Mouse (Mus musculus): ENCODE results near the gene Cd200r3. TPM values are rescaled to one million over a fixed set of nuclear protein-coding genes. Genes with fewer than 3 reads are reported as not detected.
A peak's percentile ranks its signal among the peaks of the same experiment; 100 is the strongest.

Gene Cd200r3
- polyA plus RNA-seq, 1 experiment from 2014 or later = 0.98 TPM

- no peak overlapping the region for H3K9ac ChIP-seq (ENCODE audit: low read depth, low read length)
- ATAC-seq (ENCODE audit: low read depth) = no peak
- H3K27me3 ChIP-seq (ENCODE audit: control insufficient read depth, insufficient read depth, low read depth, low read length) = no peaks in the 10 kb centered on the region
- H3K4me1 ChIP-seq (ENCODE audit: control insufficient read depth, low read depth, low read length) = no peaks in the 10 kb centered on the region
- H3K27ac ChIP-seq (ENCODE audit: low read length) = no peak overlapping the region
- no peak overlapping the region for H3K4me3 ChIP-seq (ENCODE audit: low read depth, low read length)
- no peaks in the 10 kb centered on the region for H3K36me3 ChIP-seq (ENCODE audit: control insufficient read depth, insufficient read depth)
- H3K4me2 ChIP-seq (ENCODE audit: low read depth, low read length) = no peak overlapping the region
- 64% methylated on average over 1 of the region's 1 CpGs for WGBS (ENCODE audit: insufficient replicate concordance)
- H3K9me3 ChIP-seq (replicated peaks; ENCODE audit: control insufficient read depth, low read length) = no peaks in the 10 kb centered on the region
These were observed 53.2 kb downstream of the Cd200r3 start for GRCm38 (mm10) chr16:44996701-44997100.

GRCm38 (mm10) chr16:44999537-44999936, 56.1 kb downstream of the Cd200r3 start:
- Histone ChIP-seq H3K4me2 (ENCODE audit: low read depth, low read length) (no peak overlapping the region), H3K36me3 (ENCODE audit: control insufficient read depth, insufficient read depth) (no peaks in the 10 kb centered on the region), H3K9ac (ENCODE audit: low read depth, low read length) (no peak overlapping the region), H3K4me1 (ENCODE audit: control insufficient read depth, low read depth, low read length) (no peaks in the 10 kb centered on the region), H3K9me3 (replicated peaks; ENCODE audit: control insufficient read depth, low read length) (no peaks in the 10 kb centered on the region), H3K27me3 (ENCODE audit: control insufficient read depth, insufficient read depth, low read depth, low read length) (no peaks in the 10 kb centered on the region), H3K27ac (ENCODE audit: low read length) (no peak overlapping the region), H3K4me3 (ENCODE audit: low read depth, low read length) (no peak overlapping the region)
- 14% methylated on average over 3 of the region's 3 CpGs for WGBS (ENCODE audit: insufficient replicate concordance)
- ATAC-seq (ENCODE audit: low read depth) = no peak

GRCm38 (mm10) chr16:45004443-45004842, 61.0 kb downstream of the Cd200r3 start:
- H3K27ac ChIP-seq (ENCODE audit: low read length) = no peak overlapping the region
- H3K36me3 ChIP-seq (ENCODE audit: control insufficient read depth, insufficient read depth) = no peaks in the 10 kb centered on the region
- H3K4me2 ChIP-seq (ENCODE audit: low read depth, low read length) = no peak overlapping the region
- H3K4me1 ChIP-seq (ENCODE audit: control insufficient read depth, low read depth, low read length) = no peaks in the 10 kb centered on the region
- H3K27me3 ChIP-seq (ENCODE audit: control insufficient read depth, insufficient read depth, low read depth, low read length) = no peaks in the 10 kb centered on the region
- no peak overlapping the region for H3K9ac ChIP-seq (ENCODE audit: low read depth, low read length)
- H3K4me3 ChIP-seq (ENCODE audit: low read depth, low read length) = no peak overlapping the region
- no peak for ATAC-seq (ENCODE audit: low read depth)
- H3K9me3 ChIP-seq (replicated peaks; ENCODE audit: control insufficient read depth, low read length) = no peaks in the 10 kb centered on the region
- 59% methylated on average over 3 of the region's 3 CpGs for WGBS (ENCODE audit: insufficient replicate concordance)

GRCm38 (mm10) chr16:45005280-45005679, 61.8 kb downstream of the Cd200r3 start:
- H3K4me2 ChIP-seq (ENCODE audit: low read depth, low read length) = no peak overlapping the region
- no peak overlapping the region for H3K4me3 ChIP-seq (ENCODE audit: low read depth, low read length)
- H3K27me3 ChIP-seq (ENCODE audit: control insufficient read depth, insufficient read depth, low read depth, low read length) = no peaks in the 10 kb centered on the region
- H3K9ac ChIP-seq (ENCODE audit: low read depth, low read length) = no peak overlapping the region
- H3K27ac ChIP-seq (ENCODE audit: low read length) = no peak overlapping the region
- no peak for ATAC-seq (ENCODE audit: low read depth)
- H3K36me3 ChIP-seq (ENCODE audit: control insufficient read depth, insufficient read depth) = no peaks in the 10 kb centered on the region
- H3K9me3 ChIP-seq (replicated peaks; ENCODE audit: control insufficient read depth, low read length) = no peaks in the 10 kb centered on the region
- no peaks in the 10 kb centered on the region for H3K4me1 ChIP-seq (ENCODE audit: control insufficient read depth, low read depth, low read length)
- 39% methylated on average over 3 of the region's 3 CpGs for WGBS (ENCODE audit: insufficient replicate concordance)

GRCm38 (mm10) chr16:45006971-45007370, 63.5 kb downstream of the Cd200r3 start:
- no peak for ATAC-seq (ENCODE audit: low read depth)
- Histone ChIP-seq H3K4me3 (ENCODE audit: low read depth, low read length) (no peak overlapping the region), H3K9ac (ENCODE audit: low read depth, low read length) (no peak overlapping the region), H3K9me3 (replicated peaks; ENCODE audit: control insufficient read depth, low read length) (no peaks in the 10 kb centered on the region), H3K27ac (ENCODE audit: low read length) (no peak overlapping the region), H3K36me3 (ENCODE audit: control insufficient read depth, insufficient read depth) (no peaks in the 10 kb centered on the region), H3K27me3 (ENCODE audit: control insufficient read depth, insufficient read depth, low read depth, low read length) (no peaks in the 10 kb centered on the region), H3K4me1 (ENCODE audit: control insufficient read depth, low read depth, low read length) (no peaks in the 10 kb centered on the region), H3K4me2 (ENCODE audit: low read depth, low read length) (no peak overlapping the region)
- 44% methylated on average over 2 of the region's 2 CpGs for WGBS (ENCODE audit: insufficient replicate concordance)

- 64% methylated on average over 4 of the region's 4 CpGs for WGBS (ENCODE audit: insufficient replicate concordance)
- no peaks in the 10 kb centered on the region for H3K9me3 ChIP-seq (replicated peaks; ENCODE audit: control insufficient read depth, low read length)
- no peak for ATAC-seq (ENCODE audit: low read depth)
These were observed 64.3 kb downstream of the Cd200r3 start for GRCm38 (mm10) chr16:45007807-45008206.

GRCm38 (mm10) chr16:45009634-45010033, 66.2 kb downstream of the Cd200r3 start:
- ATAC-seq (ENCODE audit: low read depth) = peak; percentile 19; the same call in 1 of the 2 replicates
- Histone ChIP-seq H3K4me1 (ENCODE audit: control insufficient read depth, low read depth, low read length) (no peaks in the 10 kb centered on the region), H3K9ac (ENCODE audit: low read depth, low read length) (no peak overlapping the region), H3K9me3 (replicated peaks; ENCODE audit: control insufficient read depth, low read length) (no peaks in the 10 kb centered on the region), H3K27ac (ENCODE audit: low read length) (no peak overlapping the region), H3K4me2 (ENCODE audit: low read depth, low read length) (no peak overlapping the region), H3K36me3 (ENCODE audit: control insufficient read depth, insufficient read depth) (no peaks in the 10 kb centered on the region), H3K27me3 (ENCODE audit: control insufficient read depth, insufficient read depth, low read depth, low read length) (no peaks in the 10 kb centered on the region), H3K4me3 (ENCODE audit: low read depth, low read length) (no peak overlapping the region)
- 47% methylated on average over 5 of the region's 5 CpGs for WGBS (ENCODE audit: insufficient replicate concordance)

More at GRCm38 (mm10) chr16:45007807-45008206, 64.3 kb downstream of the Cd200r3 start:
- Histone ChIP-seq H3K4me2 (ENCODE audit: low read depth, low read length) (no peak overlapping the region), H3K36me3 (ENCODE audit: control insufficient read depth, insufficient read depth) (no peaks in the 10 kb centered on the region), H3K4me3 (ENCODE audit: low read depth, low read length) (no peak overlapping the region), H3K27ac (ENCODE audit: low read length) (no peak overlapping the region), H3K4me1 (ENCODE audit: control insufficient read depth, low read depth, low read length) (no peaks in the 10 kb centered on the region), H3K9ac (ENCODE audit: low read depth, low read length) (no peak overlapping the region), H3K27me3 (ENCODE audit: control insufficient read depth, insufficient read depth, low read depth, low read length) (no peaks in the 10 kb centered on the region)

- no peaks in the 10 kb centered on the region for H3K27me3 ChIP-seq (ENCODE audit: control insufficient read depth, insufficient read depth, low read depth, low read length)
- no peak for ATAC-seq (ENCODE audit: low read depth)
- no peaks in the 10 kb centered on the region for H3K9me3 ChIP-seq (replicated peaks; ENCODE audit: control insufficient read depth, low read length)
- H3K4me2 ChIP-seq (ENCODE audit: low read depth, low read length) = no peak overlapping the region
- H3K9ac ChIP-seq (ENCODE audit: low read depth, low read length) = no peak overlapping the region
- H3K36me3 ChIP-seq (ENCODE audit: control insufficient read depth, insufficient read depth) = no peaks in the 10 kb centered on the region
- H3K4me3 ChIP-seq (ENCODE audit: low read depth, low read length) = no peak overlapping the region
- no peak overlapping the region for H3K27ac ChIP-seq (ENCODE audit: low read length)
- 63% methylated on average over 1 of the region's 1 CpGs for WGBS (ENCODE audit: insufficient replicate concordance)
- no peaks in the 10 kb centered on the region for H3K4me1 ChIP-seq (ENCODE audit: control insufficient read depth, low read depth, low read length)
These were observed 72.1 kb downstream of the Cd200r3 start for GRCm38 (mm10) chr16:45015591-45015990.

- H3K36me3 ChIP-seq (ENCODE audit: control insufficient read depth, insufficient read depth) = no peaks in the 10 kb centered on the region
- no peaks in the 10 kb centered on the region for H3K4me1 ChIP-seq (ENCODE audit: control insufficient read depth, low read depth, low read length)
- H3K9me3 ChIP-seq (replicated peaks; ENCODE audit: control insufficient read depth, low read length) = no peaks in the 10 kb centered on the region
- whole genome bisulfite sequencing (ENCODE audit: insufficient replicate concordance) = 28% methylated on average over 3 of the region's 3 CpGs
- H3K4me3 ChIP-seq (ENCODE audit: low read depth, low read length) = no peak overlapping the region
- no peak overlapping the region for H3K9ac ChIP-seq (ENCODE audit: low read depth, low read length)
- ATAC-seq (ENCODE audit: low read depth) = no peak
- H3K27me3 ChIP-seq (ENCODE audit: control insufficient read depth, insufficient read depth, low read depth, low read length) = no peaks in the 10 kb centered on the region
- H3K27ac ChIP-seq (ENCODE audit: low read length) = no peak overlapping the region
- no peak overlapping the region for H3K4me2 ChIP-seq (ENCODE audit: low read depth, low read length)
These were observed 73.0 kb downstream of the Cd200r3 start for GRCm38 (mm10) chr16:45016488-45016887.
